Mouse (Mus musculus): ENCODE results near the gene Vim.

DNA sequence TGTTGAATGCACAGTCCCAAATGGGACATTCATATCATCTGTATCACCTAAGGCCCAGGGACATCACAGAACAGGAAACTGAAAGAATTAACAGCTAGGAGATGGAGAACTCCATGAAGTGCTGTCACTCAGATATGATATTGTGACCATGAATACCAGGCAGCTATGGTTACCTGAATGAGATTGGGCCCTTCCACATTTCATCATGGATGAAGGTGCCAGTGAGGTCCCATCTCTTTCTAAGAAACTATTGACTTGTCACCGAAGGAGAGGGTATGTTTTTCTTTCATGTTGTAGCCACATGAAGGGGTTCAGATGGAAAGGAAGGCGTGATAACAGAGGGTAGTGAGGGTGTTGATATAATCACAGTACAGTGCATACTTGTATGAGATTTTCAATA lies 13.3 kb upstream of the Vim start:
- TF ChIP-seq CTCF (IDR thresholded peaks at IDR 0.05; ENCODE audit: control insufficient read depth, insufficient read depth, insufficient read length) = no peak
- no peak for TF ChIP-seq USF1 (IDR thresholded peaks at IDR 0.05; ENCODE audit: low read depth)
- TF ChIP-seq MAX (IDR thresholded peaks at IDR 0.05) = no peak
- no peak for TF ChIP-seq MYOD1 (IDR thresholded peaks at IDR 0.05; ENCODE audit: control insufficient read depth, insufficient read length, low read depth)
- TF ChIP-seq CEBPB (IDR thresholded peaks at IDR 0.05; ENCODE audit: low read depth) = no peak

Measured in C2C12 (cell line).